Mouse (Mus musculus): Measurements from ENCODE around the gene Adamts4. TPM values are rescaled to one million over a fixed set of nuclear protein-coding genes. Genes with fewer than 3 reads are reported as not detected.
A peak's percentile ranks its signal among the peaks of the same experiment; 100 is the strongest.

Gene Adamts4
- total and polyA plus RNA-seq, 2 experiments, result 0.09 to 0.37 TPM

DNA sequence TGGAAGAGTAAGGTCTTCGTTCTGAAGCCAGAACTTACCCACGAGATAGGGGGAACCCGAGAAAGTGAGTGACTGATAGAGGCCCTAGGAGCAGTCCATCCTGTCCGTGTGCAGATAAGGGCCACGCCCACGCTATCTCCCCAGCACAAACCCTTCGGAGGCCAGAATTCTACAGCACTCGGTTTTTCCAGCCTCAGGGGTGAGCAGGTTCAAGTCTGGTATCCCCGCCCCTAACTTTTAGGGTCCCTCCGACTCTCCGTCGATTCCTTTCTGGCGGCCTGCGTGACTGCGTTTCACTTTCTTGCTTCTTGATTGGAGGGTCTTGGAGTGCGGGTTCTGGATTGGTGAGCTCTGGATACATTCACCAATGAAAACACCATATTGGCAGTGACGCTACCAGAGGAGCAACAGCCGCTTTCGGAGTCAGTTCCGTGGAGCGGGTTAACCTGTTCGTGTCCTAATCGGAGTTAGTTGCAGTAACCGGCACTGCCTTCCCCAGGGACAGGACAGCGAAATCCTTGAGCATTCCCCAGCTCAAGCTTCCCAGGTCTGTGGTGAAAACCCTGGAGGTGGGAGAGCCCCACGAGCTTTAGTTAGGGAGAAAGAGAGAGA is 30.8 kb downstream of the Adamts4 start, which contains the start of gene Ppox:
Ppox (minus strand) TSS at position 271 of the 612 bp plus-strand sequence.
- H3K9ac ChIP-seq (ENCODE audit: low read depth, low read length), result peak within 1 kb of the TSS; percentile 85
- TF ChIP-seq POLR2A (IDR thresholded peaks at IDR 0.05; ENCODE audit: extremely low read depth, insufficient read depth, low read length) (no peak), CTCF (IDR thresholded peaks at IDR 0.05; ENCODE audit: low read depth, low read length) (0 out of 2 replicates have a peak, but pooled peaks have one; percentile 2)
- H3K27me3 ChIP-seq (ENCODE audit: control insufficient read depth, insufficient read depth, low read length), result no peaks in the 10 kb centered on the region
- under 1% methylated on average over 26 of the region's 26 CpGs for WGBS
- H3K36me3 ChIP-seq (ENCODE audit: control insufficient read depth, insufficient read depth, low read length), result peaks cover 7% of the 10 kb centered on the region; the same call in 1 of the 2 replicates
- H3K4me1 ChIP-seq (ENCODE audit: control insufficient read depth, insufficient read depth, low read length), result peaks cover 5% of the 10 kb centered on the region; the same call in 1 of the 2 replicates
- DNase-seq (ENCODE audit: extremely low read depth, low read depth, low spot score), result peak; percentile 98
- peak within 1 kb of the TSS; percentile 75 for H3K4me3 ChIP-seq (ENCODE audit: insufficient read depth, low read depth, low read length)
- H3K79me2 ChIP-seq (ENCODE audit: control insufficient read depth, insufficient read depth, low read length), result no peaks in the 10 kb centered on the region; the same call in 1 of the 2 replicates
- H3K27ac ChIP-seq (replicated peaks; ENCODE audit: insufficient read depth, low read depth, low read length), result peak within 1 kb of the TSS; percentile 87

GRCm38 (mm10) chr1:171281528-171281923 is 31.3 kb downstream of the Adamts4 start:
- no peak for TF ChIP-seq POLR2A (IDR thresholded peaks at IDR 0.05; ENCODE audit: extremely low read depth, insufficient read depth, low read length)
- peak; percentile 73 for TF ChIP-seq CTCF (IDR thresholded peaks at IDR 0.05; ENCODE audit: low read depth, low read length)
- no peaks in the 10 kb centered on the region for H3K27me3 ChIP-seq (ENCODE audit: control insufficient read depth, insufficient read depth, low read length)
- H3K27ac ChIP-seq (replicated peaks; ENCODE audit: insufficient read depth, low read depth, low read length), result peak overlapping the region; percentile 87
- DNase-seq (ENCODE audit: extremely low read depth, low read depth, low spot score), result peak; percentile 79
- H3K36me3 ChIP-seq (ENCODE audit: control insufficient read depth, insufficient read depth, low read length), result peaks cover 7% of the 10 kb centered on the region; the same call in 1 of the 2 replicates
- peak overlapping the region; percentile 85 for H3K9ac ChIP-seq (ENCODE audit: low read depth, low read length)
- H3K4me3 ChIP-seq (ENCODE audit: insufficient read depth, low read depth, low read length), result peak overlapping the region; percentile 75
- WGBS, result under 1% methylated on average over 10 of the region's 10 CpGs
- H3K4me1 ChIP-seq (ENCODE audit: control insufficient read depth, insufficient read depth, low read length), result peaks cover 5% of the 10 kb centered on the region; the same call in 1 of the 2 replicates
- peaks cover 1% of the 10 kb centered on the region; the same call in 1 of the 2 replicates for H3K79me2 ChIP-seq (ENCODE audit: control insufficient read depth, insufficient read depth, low read length)

DNA sequence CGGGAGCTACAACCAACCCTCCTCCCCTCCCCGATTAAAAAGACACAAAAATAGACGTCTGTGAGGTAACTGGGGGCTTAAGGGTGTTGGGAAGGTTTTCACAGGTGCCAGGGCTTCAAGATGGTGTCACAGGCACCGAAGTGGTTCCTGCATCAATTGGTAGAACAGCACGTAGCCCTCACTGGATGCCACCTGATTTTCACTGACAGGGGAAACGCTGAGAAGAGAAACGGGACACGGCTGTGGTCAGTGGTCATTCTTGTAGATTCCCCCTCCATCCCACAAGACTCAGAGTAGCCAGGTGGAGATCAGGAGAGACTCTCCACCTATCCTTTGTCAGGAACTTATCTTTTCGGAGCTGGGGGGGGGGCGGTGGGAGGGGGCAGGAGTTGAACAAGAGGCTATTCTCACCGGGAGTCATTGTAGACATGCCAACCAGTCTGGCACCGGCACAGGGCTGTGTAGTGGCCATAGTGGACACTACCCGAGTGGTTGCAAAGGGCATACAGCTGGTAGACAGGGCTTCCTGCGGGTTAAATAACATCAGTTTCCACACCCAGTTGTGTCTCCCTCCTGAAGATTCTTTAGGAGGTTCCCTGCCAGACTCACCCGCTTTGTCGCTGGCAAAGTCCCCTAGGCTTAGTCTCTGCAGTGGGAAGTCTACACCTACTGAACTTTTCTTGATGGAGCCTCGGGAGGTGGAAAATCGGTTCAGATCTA is 32.0 kb downstream of the Adamts4 start:
- no peak for TF ChIP-seq CTCF (IDR thresholded peaks at IDR 0.05; ENCODE audit: low read depth, low read length)
- TF ChIP-seq POLR2A (IDR thresholded peaks at IDR 0.05; ENCODE audit: extremely low read depth, insufficient read depth, low read length), result no peak
- H3K27me3 ChIP-seq (ENCODE audit: control insufficient read depth, insufficient read depth, low read length), result no peaks in the 10 kb centered on the region
- no peak overlapping the region for H3K9ac ChIP-seq (ENCODE audit: low read depth, low read length)
- peaks cover 8% of the 10 kb centered on the region; the same call in 1 of the 2 replicates for H3K4me1 ChIP-seq (ENCODE audit: control insufficient read depth, insufficient read depth, low read length)
- H3K79me2 ChIP-seq (ENCODE audit: control insufficient read depth, insufficient read depth, low read length), result peaks cover 4% of the 10 kb centered on the region; the same call in 1 of the 2 replicates
- no peak overlapping the region for H3K27ac ChIP-seq (replicated peaks; ENCODE audit: insufficient read depth, low read depth, low read length)
- WGBS, result 74% methylated on average over 18 of the region's 18 CpGs
- no peak for DNase-seq (ENCODE audit: extremely low read depth, low read depth, low spot score)
- H3K36me3 ChIP-seq (ENCODE audit: control insufficient read depth, insufficient read depth, low read length), result peaks cover 5% of the 10 kb centered on the region; the same call in 1 of the 2 replicates
- H3K4me3 ChIP-seq (ENCODE audit: insufficient read depth, low read depth, low read length), result no peak overlapping the region

GRCm38 (mm10) chr1:171283188-171284160 is 33.3 kb downstream of the Adamts4 start:
- H3K4me1 ChIP-seq (ENCODE audit: control insufficient read depth, insufficient read depth, low read length), result peaks cover 8% of the 10 kb centered on the region
- H3K9ac ChIP-seq (ENCODE audit: low read depth, low read length), result no peak overlapping the region
- no peak for TF ChIP-seq POLR2A (IDR thresholded peaks at IDR 0.05; ENCODE audit: extremely low read depth, insufficient read depth, low read length)
- TF ChIP-seq CTCF (IDR thresholded peaks at IDR 0.05; ENCODE audit: low read depth, low read length), result no peak
- 87% methylated on average over 18 of the region's 18 CpGs for WGBS
- no peak overlapping the region for H3K27ac ChIP-seq (replicated peaks; ENCODE audit: insufficient read depth, low read depth, low read length)
- peaks cover under 1% of the 10 kb centered on the region for H3K36me3 ChIP-seq (ENCODE audit: control insufficient read depth, insufficient read depth, low read length)
- DNase-seq (ENCODE audit: extremely low read depth, low read depth, low spot score), result no peak
- H3K79me2 ChIP-seq (ENCODE audit: control insufficient read depth, insufficient read depth, low read length), result peaks cover 7% of the 10 kb centered on the region; the same call in 1 of the 2 replicates
- no peak overlapping the region for H3K4me3 ChIP-seq (ENCODE audit: insufficient read depth, low read depth, low read length)
- no peaks in the 10 kb centered on the region for H3K27me3 ChIP-seq (ENCODE audit: control insufficient read depth, insufficient read depth, low read length)

DNA sequence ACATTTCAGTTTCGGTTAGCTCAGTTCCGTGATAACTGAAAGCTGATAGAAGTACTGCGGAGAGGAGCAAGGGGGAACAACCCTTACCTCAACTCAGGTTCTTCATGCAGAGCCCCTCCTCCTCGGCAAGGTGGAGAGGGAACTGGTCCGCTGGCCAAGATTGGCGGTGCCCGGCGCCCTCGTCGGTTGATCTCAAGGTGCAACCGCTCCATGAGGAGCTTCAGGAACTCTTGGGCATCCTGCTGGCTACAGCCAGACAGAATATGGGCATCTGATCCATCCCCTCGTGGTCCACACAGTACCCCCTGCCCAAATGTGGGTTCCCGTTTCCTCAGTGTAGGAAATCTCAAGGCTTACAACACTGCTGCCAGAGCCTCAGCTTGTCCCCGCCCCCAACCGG is 34.3 kb downstream of the Adamts4 start:
- peaks cover 7% of the 10 kb centered on the region; the same call in 1 of the 2 replicates for H3K79me2 ChIP-seq (ENCODE audit: control insufficient read depth, insufficient read depth, low read length)
- H3K4me3 ChIP-seq (ENCODE audit: insufficient read depth, low read depth, low read length), result peak overlapping the region; percentile 12; the same call in 1 of the 2 replicates
- H3K9ac ChIP-seq (ENCODE audit: low read depth, low read length), result no peak overlapping the region; the same call in 1 of the 2 replicates
- H3K27me3 ChIP-seq (ENCODE audit: control insufficient read depth, insufficient read depth, low read length), result no peaks in the 10 kb centered on the region
- peaks cover 9% of the 10 kb centered on the region for H3K36me3 ChIP-seq (ENCODE audit: control insufficient read depth, insufficient read depth, low read length)
- peaks cover 8% of the 10 kb centered on the region for H3K4me1 ChIP-seq (ENCODE audit: control insufficient read depth, insufficient read depth, low read length)
- H3K27ac ChIP-seq (replicated peaks; ENCODE audit: insufficient read depth, low read depth, low read length), result no peak overlapping the region; the same call in 1 of the 2 replicates
- no peak for TF ChIP-seq CTCF (IDR thresholded peaks at IDR 0.05; ENCODE audit: low read depth, low read length)
- no peak for TF ChIP-seq POLR2A (IDR thresholded peaks at IDR 0.05; ENCODE audit: extremely low read depth, insufficient read depth, low read length)
- no peak for DNase-seq (ENCODE audit: extremely low read depth, low read depth, low spot score)
- 90% methylated on average over 15 of the region's 15 CpGs for WGBS

Measured in liver, adult 2 months (tissue).